Mouse (Mus musculus) C2C12 (cell line): ENCODE measurements around the gene Bcl6b.

Experiments
- CEBPB ChIP-seq: IDR thresholded peaks from one replicate; pipeline ENCODE4 v1.6.1; 2011; ENCODE audit warnings: low read depth, mild to moderate bottlenecking, control low read depth, moderate library complexity
- CTCF ChIP-seq: IDR thresholded peaks from one replicate; pipeline ENCODE4 v1.5.1; 2011; ENCODE audit not compliant: control insufficient read depth, insufficient read depth, insufficient read length
- FOSL1 ChIP-seq: IDR thresholded peaks from one replicate; pipeline ENCODE4 v1.8.0; 2011; ENCODE audit warnings: mild to moderate bottlenecking, low read length; ENCODE audit not compliant: poor library complexity, insufficient read depth, severe bottlenecking
- MAX ChIP-seq: IDR thresholded peaks from one replicate; pipeline ENCODE4 v1.6.1; 2011; ENCODE audit warnings: mild to moderate bottlenecking, control low read depth
- MYOD1 ChIP-seq: IDR thresholded peaks from one replicate; pipeline ENCODE4 v1.6.1; 2011; ENCODE audit warnings: low read depth; ENCODE audit not compliant: control insufficient read depth, insufficient read length
- MYOG ChIP-seq: IDR thresholded peaks from one replicate; pipeline ENCODE4 v1.6.1; 2011; ENCODE audit not compliant: control insufficient read depth, insufficient read length; ENCODE audit errors: extremely low read depth
- USF1 ChIP-seq: IDR thresholded peaks from one replicate; pipeline ENCODE4 v1.6.1; 2011; ENCODE audit warnings: low read depth, mild to moderate bottlenecking, control low read depth, moderate library complexity

DNA sequence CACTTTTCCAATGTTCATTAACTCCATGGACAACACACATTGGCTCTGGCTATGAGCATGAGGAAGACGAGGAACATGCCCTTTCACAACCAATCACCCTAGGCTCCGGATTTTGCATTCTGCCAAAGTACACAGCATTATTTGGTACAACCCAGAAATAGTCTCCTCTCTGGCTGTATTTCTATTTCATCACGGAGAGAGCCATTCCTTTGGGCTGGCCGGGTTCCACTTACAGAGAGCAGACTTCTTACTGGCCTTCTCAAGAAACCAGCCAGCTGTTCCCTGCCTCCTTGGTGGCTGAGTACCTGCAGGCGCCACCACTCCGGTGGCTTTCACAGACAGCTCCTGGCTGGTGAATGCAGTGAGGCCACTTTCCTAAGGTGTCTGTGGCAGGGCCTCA lies 17.2 kb downstream of the Bcl6b start, which contains the start of gene Slc16a11:
- TF ChIP-seq CTCF (no peak), MYOG (no peak), MYOD1 (no peak), USF1 (no peak), MAX (no peak), FOSL1 (no peak), CEBPB (no peak)
